Mouse (Mus musculus) gonadal fat pad, adult 2 months (tissue): ENCODE data around the gene Strada. TPM values are rescaled to one million over a fixed set of nuclear protein-coding genes. Genes with fewer than 3 reads are reported as not detected.
A peak's percentile ranks its signal among the peaks of the same experiment; 100 is the strongest.
"Not testable (repeated sequence)": the region's sequence is repeated elsewhere in the genome, so short reads cannot be mapped to it uniquely, and the experiment has no call there.

Source experiments
- DNase-seq: peaks from one replicate; pipeline ENCODE4 v3.0.0-alpha.2; 2012; ENCODE audit warnings: low read depth
- polyA plus RNA-seq: library from polyadenylated mRNA; depleted of rRNA; stranded (reverse); fragments of >200 nt; gene quantifications from 2 replicates; pipeline ENCODE4 v1.2.3, GENCODE M21; 2012; rRNA removed

Gene Strada
- 35.8 and 38.6 TPM in 2 replicates for polyA plus RNA-seq

DNA sequence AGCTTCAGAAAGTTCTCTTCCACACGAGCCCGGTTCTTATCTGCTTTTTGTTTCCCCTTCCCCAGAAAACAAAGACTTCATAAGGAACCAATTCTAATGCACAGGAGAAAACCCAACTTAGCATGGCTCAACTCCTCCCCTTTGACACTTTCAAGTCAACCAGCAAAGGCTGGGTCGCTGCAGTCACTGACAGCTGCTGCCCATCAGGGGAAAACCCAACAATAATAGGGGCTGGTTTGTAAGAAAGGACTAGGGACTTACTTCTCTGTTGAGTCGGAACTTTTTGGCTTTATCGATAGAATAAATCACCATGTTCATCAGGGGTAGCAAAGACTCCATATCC is at the start of gene Strada:
Gene Strada, minus strand, starts transcription at position 46 of the 343 bp plus-strand sequence.
- DNase-seq: no peak

GRCm38 (mm10) chr11:106249326-106249725 is 47.4 kb upstream of the Strada start:
- DNase-seq: no peak

DNA sequence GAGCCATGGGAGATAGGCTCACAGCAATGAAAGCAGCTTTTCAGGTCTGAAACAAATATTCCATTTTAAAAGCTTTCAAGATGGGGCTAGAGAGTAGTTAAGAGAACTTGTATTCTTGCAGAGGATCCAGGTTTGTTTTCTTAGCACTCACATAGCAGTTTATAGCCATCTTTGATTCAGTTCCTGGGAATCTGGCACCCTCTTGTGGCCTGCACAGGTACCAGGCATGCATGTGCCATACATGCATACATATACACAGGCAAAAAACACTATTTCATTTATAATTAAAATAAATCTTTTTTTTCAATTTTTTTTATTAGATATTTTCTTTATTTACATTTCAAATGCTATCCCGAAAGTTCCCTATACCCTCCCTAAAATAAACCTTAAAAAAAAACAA is 44.9 kb upstream of the Strada start:
- DNase-seq: no peak

DNA sequence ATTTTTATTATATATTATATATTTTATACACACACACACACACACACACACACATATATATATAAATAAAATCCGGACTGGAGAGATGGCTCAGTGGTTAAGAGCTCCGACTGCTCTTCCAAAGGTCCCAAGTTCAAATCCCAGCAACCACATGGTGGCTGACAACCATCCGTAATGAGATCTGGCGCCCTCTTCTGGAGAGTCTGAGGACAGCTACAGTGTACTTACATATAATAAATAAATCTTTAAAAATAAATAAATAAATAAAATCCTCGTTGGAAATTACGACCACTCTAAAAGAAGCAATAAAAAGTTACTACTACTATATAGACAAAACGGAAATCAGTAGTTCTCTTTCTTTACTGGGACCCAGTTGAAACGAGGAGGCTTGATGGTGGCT is 32.0 kb upstream of the Strada start:
- DNase-seq: not testable (repeated sequence)

GRCm38 (mm10) chr11:106220603-106221002 is 18.6 kb upstream of the Strada start:
- no peak for DNase-seq

- DNase-seq: peak; percentile 82
Measured at GRCm38 (mm10) chr11:106216730-106217490, 14.9 kb upstream of the Strada start, which contains the start of gene Ddx42. Gene Ddx42, plus strand, starts transcription at chr11:106216926.

- peak; percentile 88 for DNase-seq
Measured at GRCm38 (mm10) chr11:106215927-106216729, 14.2 kb upstream of the Strada start, which contains the start of gene Ccdc47. Gene Ccdc47, minus strand, starts transcription at chr11:106216344.

GRCm38 (mm10) chr11:106215450-106215859 is 13.5 kb upstream of the Strada start:
- DNase-seq: no peak

- no peak for DNase-seq
Measured at GRCm38 (mm10) chr11:106214856-106215255, 12.9 kb upstream of the Strada start.

GRCm38 (mm10) chr11:106212771-106213170 is 10.8 kb upstream of the Strada start:
- DNase-seq: no peak

- DNase-seq: no peak
Measured at GRCm38 (mm10) chr11:106201337-106202122, 438 bp downstream of the Strada start.

- DNase-seq: no peak
Measured at GRCm38 (mm10) chr11:106200756-106201155, 1.2 kb downstream of the Strada start.

DNA sequence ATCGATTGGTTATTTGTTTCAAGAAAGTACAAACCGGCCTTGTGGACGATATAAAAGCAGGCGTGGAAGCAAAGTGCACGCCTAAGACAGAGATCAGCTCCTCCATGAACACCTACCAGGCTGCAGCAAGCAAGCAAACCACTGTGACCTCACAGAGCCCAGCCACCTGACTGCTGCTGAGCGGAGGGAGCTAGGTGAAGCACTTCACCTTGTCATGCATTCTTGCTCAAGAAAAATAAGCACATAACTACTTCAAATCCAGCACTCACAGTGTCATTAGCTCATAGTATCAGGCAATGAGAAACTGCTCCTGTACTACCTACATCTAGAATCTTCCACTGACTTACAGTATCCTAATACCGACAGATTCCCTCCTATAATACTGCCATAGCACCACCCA is 2.0 kb downstream of the Strada start:
- not testable (repeated sequence) for DNase-seq

DNA sequence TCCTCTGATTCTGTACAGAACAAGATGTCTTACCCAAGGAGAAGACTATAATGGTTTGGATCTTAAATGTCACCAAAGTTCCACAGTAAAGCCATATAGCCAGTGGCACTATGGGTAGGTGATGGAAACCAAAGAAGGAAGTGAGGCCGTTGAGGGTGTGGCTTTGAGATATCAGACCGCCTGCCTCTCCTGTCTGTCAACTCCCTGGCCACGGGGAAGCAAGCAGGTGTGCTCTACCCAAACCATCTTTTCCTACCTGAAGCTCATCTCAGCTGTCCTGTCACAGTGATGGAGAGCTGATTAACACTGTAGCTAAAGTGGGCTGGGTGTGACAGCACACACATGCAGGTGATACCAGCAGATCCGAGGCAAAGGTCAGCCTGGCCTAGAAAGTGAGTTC is 3.7 kb downstream of the Strada start:
- DNase-seq: no peak

DNA sequence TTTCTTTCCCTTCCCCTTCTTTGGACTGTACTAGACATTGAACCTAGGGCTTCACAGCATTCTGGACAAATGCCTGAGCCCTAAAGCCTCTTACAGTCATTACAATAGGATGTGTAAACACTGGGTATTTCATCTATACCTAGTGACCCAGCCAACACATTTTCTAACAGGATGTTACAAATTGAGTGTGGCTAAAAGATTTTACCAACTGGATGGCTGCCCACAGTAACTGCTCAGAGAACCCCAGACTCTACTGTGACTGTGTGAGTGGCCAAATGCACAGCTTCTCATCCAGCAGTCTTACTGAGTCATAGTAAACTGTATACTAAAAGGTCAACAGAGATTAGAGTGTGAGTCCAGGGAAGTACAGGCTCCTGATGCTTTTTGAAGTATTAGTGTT is 6.6 kb downstream of the Strada start:
- DNase-seq: no peak

GRCm38 (mm10) chr11:106194891-106195290 is 7.1 kb downstream of the Strada start:
- DNase-seq: no peak

DNA sequence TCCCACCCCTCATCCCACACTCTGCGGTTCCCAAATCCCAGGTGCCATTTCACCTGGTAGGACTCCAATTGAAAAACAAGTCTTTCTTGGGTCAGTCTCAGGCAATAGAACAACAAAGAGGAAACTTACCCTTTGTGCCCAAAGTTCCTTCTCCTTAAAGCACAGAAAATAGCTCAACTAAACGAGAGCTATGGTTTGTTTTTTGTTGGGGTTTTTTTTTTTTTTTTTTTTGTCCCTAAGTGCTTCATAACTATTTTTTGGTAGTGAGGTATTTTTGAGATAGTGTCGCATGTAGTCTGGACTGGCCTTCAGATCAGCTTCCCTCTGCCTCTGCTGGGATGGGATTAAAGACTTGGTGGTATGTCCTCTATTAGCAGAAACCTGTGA is 7.8 kb downstream of the Strada start:
- no peak for DNase-seq

- no peak for DNase-seq
Measured at GRCm38 (mm10) chr11:106193371-106194154, 8.4 kb downstream of the Strada start.

- no peak for DNase-seq
Measured at GRCm38 (mm10) chr11:106192657-106193370, 9.2 kb downstream of the Strada start.

DNA sequence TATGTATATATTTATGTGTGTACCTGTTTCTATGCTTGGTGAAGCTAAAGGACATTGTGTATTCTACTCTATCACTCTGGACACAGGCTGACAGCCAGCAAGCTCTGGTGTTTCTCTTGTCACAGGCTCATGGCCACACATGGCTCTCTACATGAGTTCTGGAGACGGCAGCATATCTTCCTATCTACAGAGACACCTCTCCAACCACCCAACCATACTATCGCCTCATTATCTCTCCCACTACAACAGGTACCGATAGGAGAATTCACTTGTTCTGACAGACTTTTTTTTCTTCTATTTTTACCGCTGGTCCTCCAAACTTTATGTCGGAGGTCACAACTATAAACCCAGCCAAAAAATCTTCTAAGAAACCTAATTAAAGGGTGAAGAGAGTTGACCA is 9.7 kb downstream of the Strada start:
- DNase-seq: no peak

DNA sequence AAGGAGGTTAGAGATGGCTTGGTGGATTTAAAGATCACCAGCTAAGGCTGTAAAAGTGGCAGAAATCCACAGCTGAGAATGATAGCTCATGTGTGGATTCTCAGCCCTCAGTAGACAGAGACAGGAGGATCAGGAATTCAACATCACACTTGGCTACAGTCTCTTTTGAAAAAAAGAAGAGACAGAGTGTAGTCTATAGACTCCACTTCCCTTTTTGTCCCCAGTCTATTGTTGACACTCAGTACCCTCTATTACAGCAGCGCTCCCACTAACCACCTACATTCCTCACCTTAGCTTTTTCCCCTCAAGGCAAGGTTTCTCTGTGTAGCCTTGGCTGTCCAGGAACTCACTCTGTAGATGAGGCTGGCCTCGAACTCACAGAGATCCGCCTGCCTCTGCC is 10.3 kb downstream of the Strada start:
- DNase-seq: no peak
